Mouse (Mus musculus) limb, embryonic 14.5 days (tissue): Measurements from ENCODE around the gene Mat2b. TPM values are rescaled to one million over a fixed set of nuclear protein-coding genes. Genes with fewer than 3 reads are reported as not detected.

Experiments used
- ATAC-seq: fragments of 200-750 bp; cut with Nextera tagmentation; 2 replicates; pipeline ENCODE4 v1.8.0; 2017; ENCODE audit warnings: low read depth, moderate number of reproducible peaks, moderate TSS enrichment; ENCODE audit not compliant: low FRiP score
- DNase-seq: peaks from one replicate; pipeline ENCODE4 v3.0.0-alpha.2; 2015; ENCODE audit warnings: low spot score
- H3K27ac ChIP-seq: fragments of 300-500 bp; sonication (generic); replicated peaks from 2 replicates; pipeline ENCODE4 v1.5.1; 2014; ENCODE audit warnings: low read depth, mild to moderate bottlenecking, low read length, moderate library complexity, mixed read lengths
- H3K27me3 ChIP-seq: fragments of 300-500 bp; sonication (generic); 2 replicates; pipeline ENCODE4 v1.6.1; 2014; ENCODE audit warnings: low read length, mixed read lengths; ENCODE audit not compliant: control insufficient read depth, insufficient read depth
- H3K36me3 ChIP-seq: fragments of 300-500 bp; sonication (generic); 2 replicates; pipeline ENCODE4 v1.6.1; 2014; ENCODE audit warnings: mild to moderate bottlenecking, low read length, moderate library complexity, mixed read lengths; ENCODE audit not compliant: control insufficient read depth, insufficient read depth
- H3K4me1 ChIP-seq: fragments of 300-500 bp; sonication (generic); 2 replicates; pipeline ENCODE4 v1.6.1; 2014; ENCODE audit warnings: antibody characterized with exemption, low read length, mixed read lengths; ENCODE audit not compliant: control insufficient read depth, insufficient read depth
- H3K4me2 ChIP-seq: fragments of 300-500 bp; sonication (generic); replicated peaks from 2 replicates; pipeline ENCODE4 v1.6.1; 2014; ENCODE audit warnings: low read depth, mild to moderate bottlenecking, low read length, moderate library complexity; ENCODE audit not compliant: severe bottlenecking
- H3K4me3 ChIP-seq: fragments of 300-500 bp; sonication (generic); replicated peaks from 2 replicates; pipeline ENCODE4 v1.5.1; 2014; ENCODE audit warnings: low read length
- H3K9ac ChIP-seq: fragments of 300-500 bp; sonication (generic); 2 replicates; pipeline ENCODE4 v1.6.1; 2014; ENCODE audit warnings: mild to moderate bottlenecking, low read depth, low read length, moderate library complexity; ENCODE audit not compliant: severe bottlenecking
- H3K9me3 ChIP-seq: fragments of 300-500 bp; sonication (generic); 2 replicates; pipeline ENCODE4 v1.6.1; 2016; ENCODE audit warnings: low read length; ENCODE audit not compliant: control insufficient read depth
- POLR2A ChIP-seq: fragments of 200-500 bp; IDR thresholded peaks from 2 replicates; pipeline ENCODE4 v1.8.0; 2012; ENCODE audit warnings: inconsistent platforms, mild to moderate bottlenecking, moderate library complexity, borderline replicate concordance; ENCODE audit not compliant: insufficient read depth, insufficient read length; ENCODE audit errors: extremely low read depth
- WGBS: fragments of 180-500 bp; shearing (Covaris S2); extraction: QIAGEN DNeasy Blood & Tissue Kit; methylation state at CpG from one replicate; pipeline ENCODE4 v1.1.7; 2014; 5-methylcytosine and 5-hydroxymethylcytosine counted together
- polyA plus RNA-seq, 2 experiments: library from polyadenylated mRNA; depleted of rRNA in 1 of 2; stranded (reverse) in 1 of 2; unstranded in 1 of 2; fragments of >200 nt; fragmentation: Nextera tagmentation in 1 of 2; extraction: Ambion mirVana in 1 of 2; gene quantifications; 2 replicates each; pipeline versions ENCODE4 v1.2.1 to v1.2.3; 2012 to 2014

The Mat2b gene
- polyA plus RNA-seq, 2 experiments, result 84.8 to 112 TPM

DNA sequence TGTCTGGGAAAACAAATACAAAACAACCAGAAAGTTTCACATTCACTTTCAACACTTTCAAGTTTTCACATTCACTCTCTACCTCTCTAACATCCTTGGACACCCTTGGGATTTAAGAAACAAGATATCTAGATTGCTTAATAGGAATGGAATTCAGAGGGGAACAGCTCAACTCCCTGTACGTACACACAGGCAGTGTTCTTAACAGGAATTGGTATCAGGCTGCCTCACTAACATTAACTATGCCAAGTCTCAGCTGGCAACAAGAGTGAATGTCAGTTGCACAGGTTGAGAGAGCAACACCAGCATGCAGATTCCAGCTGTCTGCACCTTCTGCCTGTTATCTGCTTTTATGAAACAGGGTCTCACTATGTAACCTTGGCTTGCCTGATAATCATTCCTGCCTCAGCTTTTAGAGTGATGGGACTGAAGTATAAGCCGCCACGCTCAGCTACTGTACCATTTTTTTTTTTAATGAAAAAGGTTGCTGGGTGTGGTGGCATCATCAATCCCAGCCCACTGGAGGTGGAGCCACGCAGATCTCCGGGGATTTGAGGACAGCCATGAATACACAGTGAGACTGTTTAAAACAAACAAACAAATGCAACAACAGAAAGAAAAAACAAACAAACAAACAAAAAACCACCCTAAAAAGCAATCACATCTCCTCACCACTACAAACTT, 4.4 kb downstream of the Mat2b start:
- H3K4me3 ChIP-seq, result peak overlapping the region; percentile 91
- H3K27me3 ChIP-seq, result no peaks in the 10 kb centered on the region
- H3K9ac ChIP-seq, result no peak overlapping the region
- no peak for DNase-seq
- H3K27ac ChIP-seq, result no peak overlapping the region
- no peak for TF ChIP-seq POLR2A
- WGBS, result 62% methylated on average over 5 of the region's 5 CpGs
- peaks cover 26% of the 10 kb centered on the region for H3K4me1 ChIP-seq
- no peak for ATAC-seq
- H3K36me3 ChIP-seq, result peaks cover 19% of the 10 kb centered on the region
- H3K4me2 ChIP-seq, result peak overlapping the region; percentile 85
- H3K9me3 ChIP-seq, result no peaks in the 10 kb centered on the region

DNA sequence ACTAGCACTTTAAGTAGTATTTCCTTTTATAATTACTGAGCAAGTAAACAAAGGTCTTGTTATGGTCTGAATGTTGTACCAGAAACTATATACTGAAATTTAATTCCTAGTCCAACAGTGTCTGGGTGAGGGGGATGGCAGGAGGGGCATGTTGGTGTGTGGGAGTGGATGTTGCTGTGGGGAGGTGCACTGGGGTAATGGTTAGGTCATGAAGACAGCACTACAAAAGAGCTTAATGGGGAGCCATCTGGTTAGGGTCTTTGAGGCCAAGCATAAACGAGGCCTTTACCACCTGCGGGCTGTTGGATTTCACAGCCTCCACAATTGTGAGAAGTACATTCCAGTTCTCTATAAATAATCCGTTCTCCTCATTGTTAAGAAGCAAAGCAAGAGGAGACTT, 11.7 kb downstream of the Mat2b start:
- Histone ChIP-seq H3K27me3 (no peaks in the 10 kb centered on the region), H3K4me2 (no peak overlapping the region), H3K36me3 (peaks cover 83% of the 10 kb centered on the region), H3K27ac (no peak overlapping the region), H3K4me1 (no peaks in the 10 kb centered on the region), H3K9me3 (no peaks in the 10 kb centered on the region), H3K9ac (no peak overlapping the region), H3K4me3 (no peak overlapping the region)
- no peak for DNase-seq
- no peak for ATAC-seq
- 62% methylated on average over 3 of the region's 3 CpGs for WGBS
- no peak for TF ChIP-seq POLR2A

DNA sequence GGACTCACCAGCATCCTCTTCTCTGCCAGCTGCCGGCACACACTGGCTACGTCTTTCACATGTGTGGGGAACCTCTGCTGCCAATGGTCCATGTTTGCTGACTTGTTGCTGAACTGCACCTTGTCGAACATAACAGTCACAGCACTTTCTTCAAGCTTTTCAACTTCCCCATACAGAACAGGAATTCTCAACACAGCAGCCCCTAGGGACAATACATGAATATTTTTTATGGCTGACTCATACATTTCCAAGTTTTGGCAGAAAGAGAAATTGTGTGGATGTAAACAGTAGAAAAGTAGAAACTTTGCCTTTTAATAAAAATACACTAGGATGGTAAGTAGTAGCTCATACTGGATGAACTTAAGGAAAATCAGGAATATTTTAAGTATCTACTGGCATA, 12.5 kb downstream of the Mat2b start:
- H3K4me3 ChIP-seq, result no peak overlapping the region
- no peak overlapping the region for H3K27ac ChIP-seq
- 86% methylated on average over 3 of the region's 3 CpGs for WGBS
- H3K4me1 ChIP-seq, result no peaks in the 10 kb centered on the region
- peaks cover 2% of the 10 kb centered on the region; the same call in 1 of the 2 replicates for H3K9me3 ChIP-seq
- no peak overlapping the region for H3K9ac ChIP-seq
- no peak for TF ChIP-seq POLR2A
- no peak overlapping the region for H3K4me2 ChIP-seq
- DNase-seq, result no peak
- no peaks in the 10 kb centered on the region for H3K27me3 ChIP-seq
- peaks cover 88% of the 10 kb centered on the region for H3K36me3 ChIP-seq
- no peak for ATAC-seq

DNA sequence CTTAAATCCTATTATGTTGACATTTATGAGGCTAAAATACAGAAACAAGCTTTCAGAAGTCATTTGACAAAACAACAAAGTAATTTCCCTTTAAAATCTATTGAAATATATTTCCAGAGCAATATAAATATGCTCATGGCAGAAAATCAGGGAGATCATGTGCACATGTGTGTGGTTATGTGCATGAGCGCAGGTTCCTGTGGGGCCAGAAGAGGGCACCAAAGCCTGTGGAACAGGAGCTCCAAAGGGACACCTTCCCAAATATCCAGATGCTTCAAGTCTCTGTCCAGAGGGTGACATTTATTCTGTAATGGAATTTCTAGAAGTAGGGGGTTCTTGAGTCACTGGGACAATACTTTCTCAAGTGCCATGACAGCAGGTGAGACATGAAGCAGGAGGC, 17.8 kb downstream of the Mat2b start:
- ATAC-seq (no peak), DNase-seq (no peak)
- Histone ChIP-seq H3K36me3 (peaks cover 48% of the 10 kb centered on the region), H3K9me3 (peaks cover 6% of the 10 kb centered on the region; the same call in 1 of the 2 replicates), H3K4me2 (no peak overlapping the region), H3K27ac (no peak overlapping the region), H3K4me1 (no peaks in the 10 kb centered on the region), H3K9ac (no peak overlapping the region), H3K4me3 (no peak overlapping the region), H3K27me3 (no peaks in the 10 kb centered on the region)
- 97% methylated on average over 1 of the region's 1 CpGs for WGBS
- no peak for TF ChIP-seq POLR2A

DNA sequence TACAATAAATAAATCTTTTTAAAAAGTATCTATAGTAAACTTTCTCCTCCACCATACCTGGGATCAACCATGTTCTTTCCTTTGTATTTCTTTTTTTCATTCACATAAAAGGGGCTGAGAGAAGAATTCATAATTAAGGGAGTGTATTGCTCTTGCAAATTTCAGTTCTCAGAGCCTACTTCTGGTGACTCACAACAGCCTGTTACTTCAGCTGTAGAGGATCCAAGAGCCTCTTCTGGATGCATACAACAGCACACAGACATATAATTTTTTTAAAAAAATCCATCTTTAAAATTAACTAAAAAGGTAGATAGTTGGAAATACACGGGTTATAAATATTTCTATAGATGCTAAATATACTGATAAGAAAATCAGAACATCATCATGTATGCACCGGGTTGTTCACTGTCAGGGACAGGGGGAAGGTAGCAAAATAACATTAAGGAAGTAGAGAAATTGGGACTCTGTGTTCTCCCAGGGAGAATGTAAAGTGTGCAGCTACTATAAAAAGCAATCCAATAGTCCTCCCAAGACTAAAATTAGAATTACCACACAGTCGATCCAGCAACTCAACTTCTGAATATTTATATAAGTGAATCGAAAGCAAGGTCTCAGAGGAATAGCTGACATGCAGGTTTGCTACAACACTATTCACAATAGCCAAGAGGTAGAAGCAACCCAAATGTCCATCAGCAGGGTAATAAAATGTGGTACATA, 19.8 kb downstream of the Mat2b start:
- 82% methylated on average over 4 of the region's 4 CpGs for WGBS
- DNase-seq (no peak), ATAC-seq (no peak)
- no peak overlapping the region for H3K4me2 ChIP-seq
- H3K27me3 ChIP-seq, result no peaks in the 10 kb centered on the region
- no peak overlapping the region for H3K9ac ChIP-seq
- H3K36me3 ChIP-seq, result peaks cover 31% of the 10 kb centered on the region
- no peak for TF ChIP-seq POLR2A
- no peaks in the 10 kb centered on the region for H3K4me1 ChIP-seq
- H3K27ac ChIP-seq, result no peak overlapping the region
- H3K4me3 ChIP-seq, result no peak overlapping the region
- H3K9me3 ChIP-seq, result peaks cover 6% of the 10 kb centered on the region; the same call in 1 of the 2 replicates
